Mouse (Mus musculus): Measurements from ENCODE around the gene Ube2v1. TPM values are rescaled to one million over a fixed set of nuclear protein-coding genes. Genes with fewer than 3 reads are reported as not detected.

Ube2v1 gene
- polyA plus RNA-seq, 1 experiment from 2014 or later: 410 TPM

Small RNA genes lying within 50 kb of the gene (microRNA-seq; reads per million reads assigned to microRNA genes)
- not detected for gene Gm22355

Other genes starting within 250 kb of the Ube2v1 start
- 21.6 and 25.6 TPM in 2 replicates for gene Slc9a8, start 210.4 kb downstream of the Ube2v1 start, polyA plus RNA-seq (2016; fragmentation: Nextera tagmentation; extraction: Ambion mirVana)
- gene Rnf114, start 139.4 kb downstream of the Ube2v1 start, polyA plus RNA-seq (2016; fragmentation: Nextera tagmentation; extraction: Ambion mirVana): 139 and 154 TPM in 2 replicates
- gene Spata2, start 139.2 kb downstream of the Ube2v1 start, polyA plus RNA-seq (2016; fragmentation: Nextera tagmentation; extraction: Ambion mirVana): 19.1 and 23.5 TPM in 2 replicates
- gene Snai1, start 93.9 kb downstream of the Ube2v1 start, polyA plus RNA-seq (2016; fragmentation: Nextera tagmentation; extraction: Ambion mirVana): 30.0 and 36.1 TPM in 2 replicates
- gene Gm20431, start 29.4 kb upstream of the Ube2v1 start, polyA plus RNA-seq (2016; fragmentation: Nextera tagmentation; extraction: Ambion mirVana): 2.4 and 3.6 TPM in 2 replicates
- 0.30 and 0.48 TPM in 2 replicates for gene Cebpb, start 56.8 kb upstream of the Ube2v1 start, polyA plus RNA-seq (2016; fragmentation: Nextera tagmentation; extraction: Ambion mirVana)
- 35.7 and 35.8 TPM in 2 replicates for gene Tmem189, start 57.7 kb upstream of the Ube2v1 start, polyA plus RNA-seq (2016; fragmentation: Nextera tagmentation; extraction: Ambion mirVana)

All from midbrain, embryonic 10.5 days (tissue).